Mouse (Mus musculus) neural tube, embryonic 12.5 days (tissue): ENCODE results near the gene 4930402H24Rik. TPM values are rescaled to one million over a fixed set of nuclear protein-coding genes. Genes with fewer than 3 reads are reported as not detected.

Source experiments
- ATAC-seq: fragments of 200-750 bp; cut with Nextera tagmentation; 2 replicates; pipeline ENCODE4 v1.8.0; 2017; ENCODE audit warnings: low read depth, mild to moderate bottlenecking, moderate TSS enrichment, moderate library complexity; ENCODE audit not compliant: low FRiP score
- H3K27ac ChIP-seq: fragments of 300-500 bp; sonication (generic); 2 replicates; pipeline ENCODE4 v1.5.1; 2016
- H3K27me3 ChIP-seq: fragments of 300-500 bp; sonication (generic); replicated peaks from 2 replicates; pipeline ENCODE4 v1.6.1; 2016; ENCODE audit warnings: mild to moderate bottlenecking
- H3K36me3 ChIP-seq: fragments of 300-500 bp; sonication (generic); 2 replicates; pipeline ENCODE4 v1.6.1; 2016; ENCODE audit warnings: mild to moderate bottlenecking
- H3K4me1 ChIP-seq: fragments of 300-500 bp; sonication (generic); 2 replicates; pipeline ENCODE4 v1.6.1; 2016
- H3K4me2 ChIP-seq: fragments of 300-500 bp; sonication (generic); replicated peaks from 2 replicates; pipeline ENCODE4 v1.6.1; 2016; ENCODE audit warnings: mild to moderate bottlenecking
- H3K4me3 ChIP-seq: fragments of 300-500 bp; sonication (generic); 2 replicates; pipeline ENCODE4 v1.5.1; 2016
- H3K9ac ChIP-seq: fragments of 300-500 bp; sonication (generic); 2 replicates; pipeline ENCODE4 v1.6.1; 2016; ENCODE audit warnings: mild to moderate bottlenecking
- H3K9me3 ChIP-seq: fragments of 300-500 bp; sonication (generic); 2 replicates; pipeline ENCODE4 v1.6.1; 2016; ENCODE audit warnings: mild to moderate bottlenecking
- WGBS: fragments of 180-500 bp; shearing (Covaris S2); methylation state at CpG from one replicate; pipeline ENCODE4 v1.1.7; 2016; 5-methylcytosine and 5-hydroxymethylcytosine counted together
- polyA plus RNA-seq: library from polyadenylated mRNA; unstranded; fragments of >200 nt; fragmentation: Nextera tagmentation; extraction: Ambion mirVana; gene quantifications from 2 replicates; pipeline ENCODE4 v1.2.1, GENCODE M21; 2016

Gene 4930402H24Rik
- polyA plus RNA-seq, 1 experiment from 2014 or later = 86.6 TPM

- no peak for ATAC-seq
- WGBS = 62% methylated on average over 8 of the region's 8 CpGs
- H3K9me3 ChIP-seq = no peaks in the 10 kb centered on the region
- peaks cover 3% of the 10 kb centered on the region; the same call in 1 of the 2 replicates for H3K4me1 ChIP-seq
- no peak overlapping the region for H3K4me3 ChIP-seq
- H3K27me3 ChIP-seq = no peaks in the 10 kb centered on the region
- H3K4me2 ChIP-seq = no peak overlapping the region
- peaks cover 39% of the 10 kb centered on the region for H3K36me3 ChIP-seq
- no peak overlapping the region for H3K27ac ChIP-seq
- no peak overlapping the region for H3K9ac ChIP-seq
Measured at GRCm38 (mm10) chr2:130750449-130750848, 155.8 kb downstream of the 4930402H24Rik start.

- H3K27me3 ChIP-seq = no peaks in the 10 kb centered on the region
- WGBS = 81% methylated on average over 3 of the region's 3 CpGs
- no peak for ATAC-seq
- H3K4me3 ChIP-seq = no peak overlapping the region
- no peaks in the 10 kb centered on the region for H3K9me3 ChIP-seq
- H3K9ac ChIP-seq = no peak overlapping the region
- H3K4me2 ChIP-seq = no peak overlapping the region
- peaks cover 44% of the 10 kb centered on the region for H3K36me3 ChIP-seq
- peaks cover 3% of the 10 kb centered on the region; the same call in 1 of the 2 replicates for H3K4me1 ChIP-seq
- H3K27ac ChIP-seq = no peak overlapping the region
Measured at GRCm38 (mm10) chr2:130749708-130750107, 156.5 kb downstream of the 4930402H24Rik start.

GRCm38 (mm10) chr2:130743576-130743975, 162.6 kb downstream of the 4930402H24Rik start:
- 91% methylated on average over 1 of the region's 1 CpGs for WGBS
- H3K9ac ChIP-seq = no peak overlapping the region
- H3K27me3 ChIP-seq = no peaks in the 10 kb centered on the region
- H3K4me2 ChIP-seq = no peak overlapping the region
- H3K27ac ChIP-seq = no peak overlapping the region
- no peaks in the 10 kb centered on the region for H3K4me1 ChIP-seq
- peaks cover 90% of the 10 kb centered on the region for H3K36me3 ChIP-seq
- no peak for ATAC-seq
- H3K4me3 ChIP-seq = no peak overlapping the region
- H3K9me3 ChIP-seq = no peaks in the 10 kb centered on the region

GRCm38 (mm10) chr2:130740096-130740495, 166.1 kb downstream of the 4930402H24Rik start:
- no peak overlapping the region for H3K4me2 ChIP-seq
- peaks cover 92% of the 10 kb centered on the region for H3K36me3 ChIP-seq
- H3K27ac ChIP-seq = no peak overlapping the region
- no peaks in the 10 kb centered on the region for H3K27me3 ChIP-seq
- H3K4me3 ChIP-seq = no peak overlapping the region
- ATAC-seq = no peak
- H3K9me3 ChIP-seq = no peaks in the 10 kb centered on the region
- H3K9ac ChIP-seq = no peak overlapping the region
- WGBS = 61% methylated on average over 4 of the region's 4 CpGs
- H3K4me1 ChIP-seq = no peaks in the 10 kb centered on the region

GRCm38 (mm10) chr2:130738019-130738418, 168.2 kb downstream of the 4930402H24Rik start:
- ATAC-seq = no peak
- no peak overlapping the region for H3K4me3 ChIP-seq
- no peaks in the 10 kb centered on the region for H3K27me3 ChIP-seq
- no peaks in the 10 kb centered on the region for H3K9me3 ChIP-seq
- WGBS = 85% methylated on average over 6 of the region's 6 CpGs
- H3K9ac ChIP-seq = no peak overlapping the region
- no peak overlapping the region for H3K27ac ChIP-seq
- no peak overlapping the region for H3K4me2 ChIP-seq
- H3K4me1 ChIP-seq = no peaks in the 10 kb centered on the region
- H3K36me3 ChIP-seq = peaks cover 89% of the 10 kb centered on the region

GRCm38 (mm10) chr2:130735281-130735680, 170.9 kb downstream of the 4930402H24Rik start:
- 70% methylated on average over 5 of the region's 5 CpGs for WGBS
- no peaks in the 10 kb centered on the region for H3K9me3 ChIP-seq
- H3K36me3 ChIP-seq = peaks cover 90% of the 10 kb centered on the region
- no peaks in the 10 kb centered on the region for H3K27me3 ChIP-seq
- H3K4me1 ChIP-seq = no peaks in the 10 kb centered on the region
- H3K4me2 ChIP-seq = no peak overlapping the region
- H3K27ac ChIP-seq = no peak overlapping the region
- ATAC-seq = no peak
- no peak overlapping the region for H3K9ac ChIP-seq
- no peak overlapping the region for H3K4me3 ChIP-seq

- no peaks in the 10 kb centered on the region for H3K27me3 ChIP-seq
- no peaks in the 10 kb centered on the region for H3K9me3 ChIP-seq
- H3K9ac ChIP-seq = no peak overlapping the region
- no peak for ATAC-seq
- WGBS = 93% methylated on average over 2 of the region's 3 CpGs
- no peak overlapping the region for H3K4me2 ChIP-seq
- no peak overlapping the region for H3K27ac ChIP-seq
- no peaks in the 10 kb centered on the region for H3K4me1 ChIP-seq
- H3K36me3 ChIP-seq = peaks cover 90% of the 10 kb centered on the region
- H3K4me3 ChIP-seq = no peak overlapping the region
Measured at GRCm38 (mm10) chr2:130733444-130733843, 172.8 kb downstream of the 4930402H24Rik start.

- WGBS = 49% methylated on average over 5 of the region's 5 CpGs
- Histone ChIP-seq H3K36me3 (peaks cover 90% of the 10 kb centered on the region), H3K27ac (no peak overlapping the region), H3K4me3 (no peak overlapping the region), H3K9me3 (no peaks in the 10 kb centered on the region), H3K4me1 (no peaks in the 10 kb centered on the region), H3K9ac (no peak overlapping the region), H3K4me2 (no peak overlapping the region), H3K27me3 (no peaks in the 10 kb centered on the region)
- ATAC-seq = no peak
Measured at GRCm38 (mm10) chr2:130731855-130732254, 174.4 kb downstream of the 4930402H24Rik start.

GRCm38 (mm10) chr2:130730746-130731145, 175.5 kb downstream of the 4930402H24Rik start:
- no peaks in the 10 kb centered on the region for H3K27me3 ChIP-seq
- no peaks in the 10 kb centered on the region for H3K9me3 ChIP-seq
- no peak overlapping the region for H3K9ac ChIP-seq
- no peak overlapping the region for H3K4me3 ChIP-seq
- WGBS = 92% methylated on average over 9 of the region's 9 CpGs
- no peak overlapping the region for H3K4me2 ChIP-seq
- H3K27ac ChIP-seq = no peak overlapping the region
- no peaks in the 10 kb centered on the region for H3K4me1 ChIP-seq
- H3K36me3 ChIP-seq = peaks cover 90% of the 10 kb centered on the region
- ATAC-seq = no peak

- Histone ChIP-seq H3K36me3 (peaks cover 89% of the 10 kb centered on the region), H3K27ac (no peak overlapping the region), H3K4me2 (no peak overlapping the region), H3K4me1 (no peaks in the 10 kb centered on the region), H3K9me3 (no peaks in the 10 kb centered on the region), H3K4me3 (no peak overlapping the region), H3K27me3 (no peaks in the 10 kb centered on the region), H3K9ac (no peak overlapping the region)
- ATAC-seq = no peak
- 97% methylated on average over 2 of the region's 2 CpGs for WGBS
Measured at GRCm38 (mm10) chr2:130728906-130729585, 177.2 kb downstream of the 4930402H24Rik start.

- no peaks in the 10 kb centered on the region for H3K27me3 ChIP-seq
- H3K27ac ChIP-seq = no peak overlapping the region
- WGBS = 95% methylated on average over 1 of the region's 1 CpGs
- no peak overlapping the region for H3K4me3 ChIP-seq
- no peaks in the 10 kb centered on the region for H3K4me1 ChIP-seq
- peaks cover 88% of the 10 kb centered on the region for H3K36me3 ChIP-seq
- no peaks in the 10 kb centered on the region for H3K9me3 ChIP-seq
- no peak overlapping the region for H3K4me2 ChIP-seq
- H3K9ac ChIP-seq = no peak overlapping the region
- no peak for ATAC-seq
Measured at GRCm38 (mm10) chr2:130727752-130728151, 178.5 kb downstream of the 4930402H24Rik start.

- ATAC-seq = no peak
- Histone ChIP-seq H3K36me3 (peaks cover 77% of the 10 kb centered on the region), H3K4me3 (no peak overlapping the region), H3K27me3 (no peaks in the 10 kb centered on the region), H3K27ac (no peak overlapping the region), H3K9me3 (no peaks in the 10 kb centered on the region), H3K9ac (no peak overlapping the region), H3K4me1 (no peaks in the 10 kb centered on the region), H3K4me2 (no peak overlapping the region)
- 80% methylated on average over 4 of the region's 4 CpGs for WGBS
Measured at GRCm38 (mm10) chr2:130724369-130724768, 181.8 kb downstream of the 4930402H24Rik start.

- H3K27ac ChIP-seq = no peak overlapping the region
- no peak overlapping the region for H3K4me2 ChIP-seq
- ATAC-seq = no peak
- H3K4me3 ChIP-seq = no peak overlapping the region
- no peaks in the 10 kb centered on the region for H3K9me3 ChIP-seq
- peaks cover 79% of the 10 kb centered on the region for H3K36me3 ChIP-seq
- no peak overlapping the region for H3K9ac ChIP-seq
- H3K4me1 ChIP-seq = no peaks in the 10 kb centered on the region
- 79% methylated on average over 6 of the region's 6 CpGs for WGBS
- no peaks in the 10 kb centered on the region for H3K27me3 ChIP-seq
Measured at GRCm38 (mm10) chr2:130717951-130718350, 188.3 kb downstream of the 4930402H24Rik start.
